Mouse (Mus musculus) CD4-positive, CD25-positive, alpha-beta regulatory T cell (primary cell): ENCODE results near the gene Gm5725. TPM values are rescaled to one million over a fixed set of nuclear protein-coding genes. Genes with fewer than 3 reads are reported as not detected.

Source experiments
- polyA plus RNA-seq: library from polyadenylated mRNA; unstranded; fragments of 100-300 nt; shearing (Covaris generic); gene quantifications from one replicate; pipeline ENCODE4 v1.2.1, GENCODE M21; 2017

The Gm5725 gene
- polyA plus RNA-seq = not detected

GRCm38 (mm10) chr7:21844167-21844566 lies at the start of gene Gm5725:
Gene Gm5725 (minus strand): TSS chr7:21844267.

DNA sequence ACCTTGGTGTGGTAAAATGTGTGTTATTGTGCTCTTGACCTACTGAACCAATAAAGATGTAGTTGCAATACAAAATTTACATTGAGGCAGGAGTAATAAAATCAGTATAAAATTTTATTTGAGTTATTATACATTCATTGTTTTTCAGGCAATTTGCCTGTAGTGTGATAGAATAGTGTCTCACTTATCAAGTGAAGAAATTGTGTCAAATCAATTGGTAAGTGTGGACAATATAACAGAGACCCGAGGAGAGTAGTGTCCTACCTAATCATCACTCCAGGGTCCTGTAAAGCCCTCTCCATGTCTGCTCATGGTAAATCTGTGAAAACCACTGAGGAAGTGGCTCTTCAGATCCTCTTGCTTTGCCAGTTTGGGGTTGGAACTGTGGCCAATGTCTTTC lies 12.0 kb downstream of the Gm5725 start, which contains the start of gene Vmn1r135:
Gene Vmn1r135, plus strand, starts transcription at position 301 of the 400 bp plus-strand sequence.

DNA sequence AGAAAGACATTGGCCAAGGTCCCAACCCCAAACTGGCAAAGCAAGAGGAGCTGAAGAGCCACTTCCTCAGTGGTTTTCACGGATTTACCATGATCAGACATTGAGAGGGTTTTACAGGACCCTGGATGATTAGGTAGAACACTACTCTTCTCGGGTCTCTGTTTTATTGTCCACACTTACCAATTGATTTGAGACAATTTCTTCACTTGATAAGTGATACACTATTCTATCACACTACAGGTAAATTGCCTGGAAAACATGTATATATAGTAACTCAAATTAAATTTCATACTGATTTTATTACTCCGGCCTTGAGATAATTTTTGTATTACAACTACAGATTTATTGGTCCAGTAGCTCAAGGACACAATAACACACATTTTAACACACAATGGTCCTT lies 47.4 kb downstream of the Gm5725 start, which contains the start of gene Gm4177:
Gene Gm4177, minus strand, starts transcription at position 101 of the 400 bp plus-strand sequence.

Other genes with a start within 250 kb of the Gm5725 start
- gene Vmn1r132, start 230.2 kb downstream of the Gm5725 start, polyA plus RNA-seq = not detected
- not detected for gene Gm4175, start 82.8 kb downstream of the Gm5725 start, polyA plus RNA-seq
- gene Gm4177, start 47.5 kb downstream of the Gm5725 start, polyA plus RNA-seq = not detected
- gene Vmn1r135, start 11.9 kb downstream of the Gm5725 start, polyA plus RNA-seq = 0.35 TPM
- gene Gm5891, start 77.0 kb upstream of the Gm5725 start, polyA plus RNA-seq = 0.10 TPM
- not detected for gene Vmn1r137, start 150.3 kb upstream of the Gm5725 start, polyA plus RNA-seq
- gene Vmn1r138, start 184.6 kb upstream of the Gm5725 start, polyA plus RNA-seq = not detected
- gene Gm6176, start 212.0 kb upstream of the Gm5725 start, polyA plus RNA-seq = not detected
- not detected for gene Vmn1r139, start 224.8 kb upstream of the Gm5725 start, polyA plus RNA-seq